Mouse (Mus musculus) embryonic facial prominence, embryonic 11.5 days (tissue): ENCODE results near the gene Exosc3. TPM values are rescaled to one million over a fixed set of nuclear protein-coding genes. Genes with fewer than 3 reads are reported as not detected.

ENCODE experiments used
- ATAC-seq: fragments of 200-750 bp; cut with Nextera tagmentation; replicated peaks from 2 replicates; pipeline ENCODE4 v1.8.0; 2017; ENCODE audit warnings: low read depth; ENCODE audit not compliant: insufficient number of reproducible peaks, low FRiP score, low TSS enrichment
- DNase-seq: peaks from one replicate; pipeline ENCODE4 v3.0.0-alpha.2; 2015; ENCODE audit warnings: low spot score
- H3K27ac ChIP-seq: fragments of 300-500 bp; sonication (generic); replicated peaks from 2 replicates; pipeline ENCODE4 v1.5.1; 2014; ENCODE audit warnings: mild to moderate bottlenecking, low read depth, low read length, control low read depth
- H3K27me3 ChIP-seq: fragments of 300-500 bp; sonication (generic); 2 replicates; pipeline ENCODE4 v1.6.1; 2014; ENCODE audit warnings: mild to moderate bottlenecking, low read length, moderate library complexity, mixed read lengths; ENCODE audit not compliant: control insufficient read depth, insufficient read depth
- H3K36me3 ChIP-seq: fragments of 300-500 bp; sonication (generic); replicated peaks from 2 replicates; pipeline ENCODE4 v1.6.1; 2014; ENCODE audit warnings: low read depth, mild to moderate bottlenecking, low read length, moderate library complexity, mixed read lengths; ENCODE audit not compliant: control insufficient read depth, insufficient read depth
- H3K4me1 ChIP-seq: fragments of 300-500 bp; sonication (generic); 2 replicates; pipeline ENCODE4 v1.6.1; 2014; ENCODE audit warnings: low read length, mixed read lengths; ENCODE audit not compliant: control insufficient read depth, insufficient read depth
- H3K4me2 ChIP-seq: fragments of 300-500 bp; sonication (generic); 2 replicates; pipeline ENCODE4 v1.6.1; 2014; ENCODE audit warnings: low read depth, mild to moderate bottlenecking, control low read depth, low read length, moderate library complexity
- H3K4me3 ChIP-seq: fragments of 300-500 bp; sonication (generic); 2 replicates; pipeline ENCODE4 v1.5.1; 2014; ENCODE audit warnings: low read depth, low read length, control low read depth
- H3K9ac ChIP-seq: fragments of 300-500 bp; sonication (generic); replicated peaks from 2 replicates; pipeline ENCODE4 v1.6.1; 2014; ENCODE audit warnings: mild to moderate bottlenecking, control low read depth, low read length
- H3K9me3 ChIP-seq: fragments of 300-500 bp; sonication (generic); replicated peaks from 2 replicates; pipeline ENCODE4 v1.6.1; 2016; ENCODE audit warnings: mild to moderate bottlenecking, low read length, inconsistent platforms, mixed read lengths; ENCODE audit not compliant: control insufficient read depth
- WGBS: fragments of 180-500 bp; shearing (Covaris S2); extraction: QIAGEN DNeasy Blood & Tissue Kit; methylation state at CpG from one replicate; pipeline ENCODE4 v1.1.7; 2014; 5-methylcytosine and 5-hydroxymethylcytosine counted together
- polyA plus RNA-seq: library from polyadenylated mRNA; unstranded; fragments of >200 nt; fragmentation: Nextera tagmentation; extraction: Ambion mirVana; gene quantifications from 2 replicates; pipeline ENCODE4 v1.2.1, GENCODE M21; 2014

Gene Exosc3
- polyA plus RNA-seq, 1 experiment from 2014 or later: 100 TPM

DNA sequence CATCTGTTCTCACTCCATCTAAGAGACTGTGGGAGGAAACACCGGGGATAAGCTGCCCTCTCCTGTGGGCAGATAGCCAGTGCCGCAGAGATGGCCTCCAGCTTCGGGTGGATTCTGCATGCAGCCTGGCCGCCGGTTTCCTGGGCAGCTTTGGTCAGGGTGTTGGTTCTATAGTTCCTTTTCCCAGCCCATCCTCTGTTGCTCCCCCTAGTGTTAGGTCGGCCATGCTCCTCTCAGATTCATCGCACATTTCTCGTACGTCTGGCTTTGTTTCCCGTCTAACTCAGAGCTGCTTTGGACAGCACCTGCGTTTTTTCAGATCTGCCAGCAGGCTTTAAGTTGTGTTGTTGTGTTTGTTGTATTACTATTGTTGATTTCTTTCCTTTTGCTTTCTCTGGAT is 34.5 kb downstream of the Exosc3 start:
- WGBS: 33% methylated on average over 11 of the region's 11 CpGs
- DNase-seq: peak; percentile 53
- Histone ChIP-seq H3K9ac (no peak overlapping the region), H3K36me3 (peaks cover 4% of the 10 kb centered on the region), H3K4me2 (no peak overlapping the region), H3K9me3 (no peaks in the 10 kb centered on the region), H3K27ac (no peak overlapping the region), H3K27me3 (no peaks in the 10 kb centered on the region), H3K4me3 (no peak overlapping the region), H3K4me1 (no peaks in the 10 kb centered on the region)
- no peak for ATAC-seq

DNA sequence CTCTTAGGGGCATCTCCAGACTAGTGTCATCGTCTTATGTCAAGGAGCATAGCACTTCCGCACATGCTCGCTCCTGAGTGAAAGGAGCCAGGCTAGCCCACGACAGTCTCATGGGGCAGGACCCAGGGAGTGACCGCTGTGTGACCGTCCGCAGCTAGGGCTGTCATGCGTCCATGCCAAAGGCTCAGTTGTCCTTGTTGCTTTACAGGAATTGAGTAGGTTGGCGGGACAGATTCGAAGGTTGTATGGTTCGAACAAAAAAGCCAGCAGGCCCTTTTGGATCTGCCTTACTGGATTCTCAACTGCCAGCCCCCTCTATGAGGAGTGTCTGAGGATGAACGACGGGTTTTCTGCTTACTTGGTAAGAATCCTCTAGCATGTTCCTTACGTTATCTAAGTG is 37.0 kb downstream of the Exosc3 start:
- no peaks in the 10 kb centered on the region for H3K27me3 ChIP-seq
- no peak for DNase-seq
- H3K4me3 ChIP-seq: no peak overlapping the region
- H3K36me3 ChIP-seq: peaks cover 4% of the 10 kb centered on the region
- H3K4me2 ChIP-seq: no peak overlapping the region
- no peak overlapping the region for H3K9ac ChIP-seq
- ATAC-seq: no peak
- no peak overlapping the region for H3K27ac ChIP-seq
- H3K9me3 ChIP-seq: no peaks in the 10 kb centered on the region
- 96% methylated on average over 14 of the region's 14 CpGs for WGBS
- H3K4me1 ChIP-seq: no peaks in the 10 kb centered on the region

DNA sequence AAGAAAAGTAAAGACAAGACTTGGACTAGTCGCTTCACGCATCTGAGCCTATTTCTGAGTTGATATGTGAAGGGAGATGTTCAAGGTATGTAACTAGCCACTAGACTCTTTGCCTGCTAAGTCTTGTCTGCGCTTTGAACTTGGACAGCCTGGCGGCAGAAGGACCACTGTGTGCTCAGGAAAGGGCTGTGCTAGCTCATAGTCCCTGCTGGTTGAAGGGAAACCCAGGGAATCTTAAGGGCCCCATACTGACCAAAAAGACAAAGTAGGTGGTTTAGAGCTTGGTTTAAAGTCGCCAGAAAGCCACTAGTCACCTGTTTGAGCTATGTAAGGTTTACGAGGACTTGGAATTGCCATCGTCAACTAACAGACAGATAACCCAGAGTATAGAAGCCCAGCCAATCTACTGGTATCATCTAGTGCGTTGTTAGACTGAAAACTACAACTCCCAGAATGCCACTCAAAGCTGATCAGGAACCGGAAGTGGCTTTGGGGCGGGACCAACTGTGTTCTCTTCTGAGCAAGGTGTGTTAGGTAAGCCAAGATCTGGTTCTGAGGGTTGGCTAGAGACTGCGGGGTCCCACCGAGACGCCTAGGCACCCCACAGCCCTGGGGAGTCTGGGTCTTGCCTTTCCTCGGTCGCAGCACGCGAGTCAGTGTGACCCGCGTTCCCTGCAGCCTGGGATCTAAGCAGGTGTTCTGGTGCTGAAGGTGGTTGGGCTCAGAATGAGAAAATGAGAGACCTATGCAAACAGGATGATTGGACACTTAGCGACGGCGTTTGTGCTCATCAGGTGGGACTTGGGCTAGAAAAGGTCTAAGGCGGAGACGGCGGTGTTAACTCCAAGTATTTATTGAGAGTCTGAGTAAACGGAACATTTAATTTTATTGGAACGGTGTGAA is 45.6 kb downstream of the Exosc3 start, which contains the start of gene Trmt10b:
Trmt10b (plus strand) TSS at position 466 of the 903 bp plus-strand sequence.
- H3K4me3 ChIP-seq: peak within 1 kb of the TSS; percentile 75
- ATAC-seq (peak; percentile 59; the same call in 1 of the 2 replicates), DNase-seq (peak; percentile 92)
- peak within 1 kb of the TSS; percentile 58 for H3K9ac ChIP-seq
- no peaks in the 10 kb centered on the region for H3K4me1 ChIP-seq
- no peak within 1 kb of the TSS for H3K27ac ChIP-seq
- H3K27me3 ChIP-seq: no peaks in the 10 kb centered on the region
- no peaks in the 10 kb centered on the region; the same call in 1 of the 2 replicates for H3K36me3 ChIP-seq
- H3K4me2 ChIP-seq: peak within 1 kb of the TSS; percentile 45
- 21% methylated on average over 27 of the region's 27 CpGs for WGBS
- no peaks in the 10 kb centered on the region for H3K9me3 ChIP-seq

DNA sequence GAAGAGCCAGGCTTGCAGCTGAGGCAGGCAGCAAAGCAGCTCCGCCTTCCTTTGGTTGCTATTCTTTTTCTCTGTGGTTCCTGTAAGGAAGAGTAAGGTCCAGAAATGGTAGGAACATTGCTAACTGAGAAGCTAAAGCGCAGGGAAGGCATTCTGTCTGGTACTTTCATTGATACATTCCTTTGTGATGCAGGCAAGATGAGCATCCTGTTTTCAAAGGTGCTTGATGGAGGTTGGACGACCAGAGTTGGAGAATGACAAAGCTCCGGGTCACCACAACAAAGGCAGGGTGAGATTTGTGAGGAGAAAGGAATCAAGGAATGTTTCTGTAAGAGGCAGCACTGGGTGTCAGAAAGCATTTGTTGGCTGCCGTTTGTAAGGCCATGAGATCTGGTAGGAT is 54.6 kb downstream of the Exosc3 start:
- ATAC-seq: no peak
- no peak for DNase-seq
- WGBS: 74% methylated on average over 5 of the region's 5 CpGs
- Histone ChIP-seq H3K9me3 (no peaks in the 10 kb centered on the region), H3K4me2 (no peak overlapping the region), H3K36me3 (no peaks in the 10 kb centered on the region), H3K4me3 (no peak overlapping the region), H3K27ac (no peak overlapping the region), H3K9ac (no peak overlapping the region), H3K27me3 (no peaks in the 10 kb centered on the region), H3K4me1 (no peaks in the 10 kb centered on the region)

DNA sequence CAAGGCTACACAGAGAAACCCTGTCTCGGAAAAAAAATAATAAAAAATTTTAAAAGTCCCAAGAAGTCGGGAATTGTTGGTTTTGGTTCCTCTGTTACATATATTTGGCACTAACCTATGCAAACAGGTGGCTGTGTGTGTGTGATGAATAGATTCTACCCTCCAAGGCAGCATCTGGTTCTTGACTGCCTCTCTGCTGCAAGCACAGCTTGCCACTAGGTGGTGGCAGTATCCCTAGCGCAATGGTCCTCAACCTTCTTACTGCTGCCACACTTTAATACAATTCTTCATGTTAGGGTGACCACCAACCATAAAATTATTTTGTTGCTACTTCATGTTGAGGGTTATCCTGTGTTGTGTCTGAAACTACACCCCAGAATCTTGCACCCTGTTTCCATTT is 56.2 kb downstream of the Exosc3 start:
- Histone ChIP-seq H3K4me2 (no peak overlapping the region), H3K4me3 (no peak overlapping the region), H3K36me3 (no peaks in the 10 kb centered on the region), H3K27me3 (no peaks in the 10 kb centered on the region), H3K27ac (no peak overlapping the region), H3K4me1 (no peaks in the 10 kb centered on the region), H3K9ac (no peak overlapping the region), H3K9me3 (no peaks in the 10 kb centered on the region)
- 57% methylated on average over 3 of the region's 3 CpGs for WGBS
- ATAC-seq: no peak
- DNase-seq: peak; percentile 32

DNA sequence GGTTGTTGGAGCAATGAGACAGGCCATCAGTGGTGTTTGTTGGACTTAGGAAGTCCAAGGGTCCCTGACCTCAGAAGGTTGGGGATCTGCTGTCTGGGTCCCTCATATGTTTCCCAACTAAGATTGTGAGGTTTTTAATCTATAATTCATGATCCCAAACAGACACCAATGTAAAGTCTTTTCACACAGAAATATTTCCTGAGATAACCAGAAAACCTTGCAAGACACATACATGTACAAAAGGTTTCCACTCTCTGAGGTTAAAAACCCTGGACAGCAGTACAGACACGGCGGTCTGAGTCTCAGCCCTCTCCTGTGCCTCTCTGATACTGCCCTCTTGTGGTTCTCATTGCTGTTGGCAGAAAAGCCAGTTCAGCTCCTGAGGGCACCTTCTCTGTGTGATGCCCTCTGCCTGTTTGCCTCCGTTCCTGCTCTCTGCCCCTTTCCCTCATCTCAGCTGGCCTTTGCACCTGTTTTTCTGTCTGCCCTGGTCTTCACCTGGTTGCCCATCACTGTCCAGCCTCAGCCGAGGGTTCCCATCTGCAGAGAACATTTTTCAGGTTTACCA is 62.5 kb downstream of the Exosc3 start:
- Histone ChIP-seq H3K27me3 (no peaks in the 10 kb centered on the region), H3K4me2 (no peak overlapping the region), H3K9me3 (no peaks in the 10 kb centered on the region), H3K9ac (no peak overlapping the region), H3K4me3 (no peak overlapping the region), H3K36me3 (no peaks in the 10 kb centered on the region), H3K4me1 (no peaks in the 10 kb centered on the region), H3K27ac (no peak overlapping the region)
- DNase-seq (peak; percentile 82), ATAC-seq (peak; percentile 62; the same call in 1 of the 2 replicates)
- 14% methylated on average over 4 of the region's 4 CpGs for WGBS

DNA sequence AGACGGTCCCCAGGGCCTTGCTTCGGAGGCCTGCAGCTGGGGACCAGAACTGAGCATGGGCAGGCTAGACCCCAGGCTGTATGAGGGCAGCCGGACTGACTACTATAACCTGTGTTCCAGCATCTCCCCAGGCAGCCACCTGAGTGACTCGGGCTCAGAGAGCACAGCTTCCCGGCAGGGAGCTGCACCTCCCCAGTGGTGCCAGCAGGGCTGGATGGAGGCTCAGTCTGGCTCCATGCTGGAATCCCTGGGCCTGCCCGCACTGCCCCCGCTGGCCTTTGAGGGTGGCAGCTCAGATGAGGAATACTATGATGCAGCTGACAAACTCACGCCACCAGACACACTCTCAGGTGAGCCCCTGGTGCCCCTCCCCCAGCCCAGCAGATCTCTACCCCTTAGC is 63.2 kb downstream of the Exosc3 start:
- no peak for DNase-seq
- no peaks in the 10 kb centered on the region for H3K36me3 ChIP-seq
- WGBS: 57% methylated on average over 8 of the region's 8 CpGs
- H3K4me2 ChIP-seq: no peak overlapping the region
- H3K27me3 ChIP-seq: no peaks in the 10 kb centered on the region
- H3K4me1 ChIP-seq: no peaks in the 10 kb centered on the region
- no peak overlapping the region for H3K4me3 ChIP-seq
- H3K27ac ChIP-seq: no peak overlapping the region
- ATAC-seq: 0 out of 2 replicates have a peak, but pooled peaks have one; percentile 34
- no peak overlapping the region for H3K9ac ChIP-seq
- no peaks in the 10 kb centered on the region for H3K9me3 ChIP-seq

DNA sequence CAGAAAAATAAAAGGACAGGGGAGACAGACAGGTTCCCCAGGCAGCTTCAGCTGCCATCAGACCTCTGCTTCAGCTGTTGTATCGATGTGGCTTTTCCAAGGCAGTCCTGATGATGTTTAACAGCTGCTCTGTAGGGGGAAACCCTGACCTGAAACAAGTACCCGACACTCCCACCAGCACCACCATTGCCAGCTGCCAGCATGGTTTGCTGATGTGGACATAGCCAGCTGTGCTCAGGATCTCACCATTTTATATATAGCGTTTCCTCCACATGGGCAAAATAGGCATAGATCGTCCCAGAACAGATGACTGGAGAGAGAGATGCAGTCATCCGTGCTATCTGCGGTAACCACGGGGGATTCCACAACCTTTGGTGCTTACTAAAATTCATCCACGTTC is 66.8 kb downstream of the Exosc3 start:
- DNase-seq: no peak

More for the DNA sequence above, 66.8 kb downstream of the Exosc3 start:
- Histone ChIP-seq H3K27ac (no peak overlapping the region), H3K4me1 (no peaks in the 10 kb centered on the region), H3K4me2 (no peak overlapping the region), H3K27me3 (no peaks in the 10 kb centered on the region), H3K36me3 (no peaks in the 10 kb centered on the region), H3K4me3 (no peak overlapping the region), H3K9ac (no peak overlapping the region), H3K9me3 (no peaks in the 10 kb centered on the region)
- WGBS: 84% methylated on average over 8 of the region's 8 CpGs
- no peak for ATAC-seq
